Mouse (Mus musculus): ENCODE results near the gene Fyb2.
A peak's percentile ranks its signal among the peaks of the same experiment; 100 is the strongest.
"Not testable (repeated sequence)": the region's sequence is repeated elsewhere in the genome, so short reads cannot be mapped to it uniquely, and the experiment has no call there.

The Fyb2 gene

GRCm38 (mm10) chr4:104939535-104939934 is 26.3 kb downstream of the Fyb2 start:
- no peak for ATAC-seq (ENCODE audit: low TSS enrichment)

GRCm38 (mm10) chr4:104941895-104942294 is 28.6 kb downstream of the Fyb2 start:
- ATAC-seq (ENCODE audit: low TSS enrichment) = no peak

- ATAC-seq (ENCODE audit: low TSS enrichment) = no peak
Observed at GRCm38 (mm10) chr4:104944482-104944881, 31.2 kb downstream of the Fyb2 start.

- no peak for ATAC-seq (ENCODE audit: low TSS enrichment)
Observed at GRCm38 (mm10) chr4:104948886-104949285, 35.6 kb downstream of the Fyb2 start.

GRCm38 (mm10) chr4:104949304-104949703 is 36.0 kb downstream of the Fyb2 start:
- peak; percentile 57; the same call in 1 of the 2 replicates for ATAC-seq (ENCODE audit: low TSS enrichment)

GRCm38 (mm10) chr4:104951280-104951878 is 38.1 kb downstream of the Fyb2 start:
- no peak for ATAC-seq (ENCODE audit: low TSS enrichment)

- ATAC-seq (ENCODE audit: low TSS enrichment) = no peak
Observed at GRCm38 (mm10) chr4:104956691-104957090, 43.4 kb downstream of the Fyb2 start.

GRCm38 (mm10) chr4:104961431-104961830 is 48.2 kb downstream of the Fyb2 start:
- no peak for ATAC-seq (ENCODE audit: low TSS enrichment)

- no peak for ATAC-seq (ENCODE audit: low TSS enrichment)
Observed at GRCm38 (mm10) chr4:104972606-104973005, 59.4 kb downstream of the Fyb2 start.

GRCm38 (mm10) chr4:104975162-104975830 is 62.0 kb downstream of the Fyb2 start:
- ATAC-seq (ENCODE audit: low TSS enrichment) = no peak

- no peak for ATAC-seq (ENCODE audit: low TSS enrichment)
Observed at GRCm38 (mm10) chr4:104985960-104986632, 72.8 kb downstream of the Fyb2 start.

- no peak for ATAC-seq (ENCODE audit: low TSS enrichment)
Observed at GRCm38 (mm10) chr4:104987631-104988030, 74.4 kb downstream of the Fyb2 start.

- ATAC-seq (ENCODE audit: low TSS enrichment) = no peak
Observed at GRCm38 (mm10) chr4:104988102-104988501, 74.8 kb downstream of the Fyb2 start.

GRCm38 (mm10) chr4:104988709-104989108 is 75.5 kb downstream of the Fyb2 start:
- ATAC-seq (ENCODE audit: low TSS enrichment) = no peak

GRCm38 (mm10) chr4:104990016-104990415 is 76.8 kb downstream of the Fyb2 start:
- peak; percentile 41; the same call in 1 of the 2 replicates for ATAC-seq (ENCODE audit: low TSS enrichment)

- no peak for ATAC-seq (ENCODE audit: low TSS enrichment)
Observed at GRCm38 (mm10) chr4:104990686-104991085, 77.4 kb downstream of the Fyb2 start.

- no peak for ATAC-seq (ENCODE audit: low TSS enrichment)
Observed at GRCm38 (mm10) chr4:104992271-104992670, 79.0 kb downstream of the Fyb2 start.

GRCm38 (mm10) chr4:104993140-104993874 is 80.1 kb downstream of the Fyb2 start:
- no peak for ATAC-seq (ENCODE audit: low TSS enrichment)

GRCm38 (mm10) chr4:104999702-105000101 is 86.4 kb downstream of the Fyb2 start:
- ATAC-seq (ENCODE audit: low TSS enrichment) = no peak

GRCm38 (mm10) chr4:105001736-105002135 is 88.5 kb downstream of the Fyb2 start:
- ATAC-seq (ENCODE audit: low TSS enrichment) = peak; percentile 41

GRCm38 (mm10) chr4:105004135-105004534 is 90.9 kb downstream of the Fyb2 start:
- ATAC-seq (ENCODE audit: low TSS enrichment) = no peak

- not testable (repeated sequence) for ATAC-seq (ENCODE audit: low TSS enrichment)
Observed at GRCm38 (mm10) chr4:105004649-105005048, 91.4 kb downstream of the Fyb2 start.

Measured in frontal cortex, adult (tissue).